Mouse (Mus musculus) MEL (cell line): Measurements from ENCODE around the gene Ywhag. TPM values are rescaled to one million over a fixed set of nuclear protein-coding genes. Genes with fewer than 3 reads are reported as not detected.

Source experiments
- DNase-seq: peaks from one replicate; pipeline ENCODE4 v3.0.0; 2011; ENCODE audit warnings: low read depth, low spot score
- H3K27ac ChIP-seq: 2 replicates; pipeline ENCODE4 v1.5.1; 2012; ENCODE audit warnings: low read depth, mild to moderate bottlenecking, control low read depth, low read length, moderate library complexity; ENCODE audit not compliant: control insufficient read depth
- H3K27me3 ChIP-seq, 2 experiments: fragments of 150-350 bp in 1 of 2; sonication (generic) in 1 of 2; 2 replicates each; pipeline ENCODE4 v1.6.1; 2012; ENCODE audit warnings: low read length in 2 of 2, mild to moderate bottlenecking in 2 of 2, improper control_type of control experiment in 1 of 2, moderate library complexity in 1 of 2; ENCODE audit not compliant: insufficient read depth in 2 of 2, control insufficient read depth in 1 of 2
- H3K36me3 ChIP-seq, 2 experiments: 2 replicates each; pipeline ENCODE4 v1.6.1; 2012 to 2014; ENCODE audit warnings: low read length in 2 of 2, improper control_type of control experiment in 1 of 2, inconsistent platforms in 1 of 2, mild to moderate bottlenecking in 1 of 2; ENCODE audit not compliant: insufficient read depth in 2 of 2, control insufficient read depth in 1 of 2
- H3K4me1 ChIP-seq, 2 experiments: fragments of 150-350 bp in 1 of 2; sonication (generic) in 1 of 2; 2 replicates each; pipeline ENCODE4 v1.6.1; 2012; ENCODE audit warnings: low read length in 2 of 2, improper control_type of control experiment in 1 of 2, mild to moderate bottlenecking in 1 of 2; ENCODE audit not compliant: insufficient read depth in 2 of 2, control insufficient read depth in 1 of 2
- H3K4me3 ChIP-seq, 2 experiments: fragments of 150-350 bp in 1 of 2; sonication (generic) in 1 of 2; 2 replicates each; pipeline ENCODE4 v1.5.1; 2012; ENCODE audit warnings: low read depth in 2 of 2, low read length in 2 of 2, mild to moderate bottlenecking in 2 of 2, moderate library complexity in 2 of 2, control low read depth in 1 of 2, improper control_type of control experiment in 1 of 2; ENCODE audit not compliant: control insufficient read depth in 1 of 2, insufficient read depth in 1 of 2
- H3K79me2 ChIP-seq: 2 replicates; pipeline ENCODE4 v1.6.1; 2012; ENCODE audit warnings: mild to moderate bottlenecking, low read length, moderate library complexity; ENCODE audit not compliant: control insufficient read depth, poor library complexity, insufficient read depth
- H3K9ac ChIP-seq: 2 replicates; pipeline ENCODE4 v1.6.1; 2012; ENCODE audit warnings: low read depth, mild to moderate bottlenecking, control low read depth, low read length, moderate library complexity; ENCODE audit not compliant: control insufficient read depth, poor library complexity, severe bottlenecking
- H3K9me3 ChIP-seq: fragments of 150-350 bp; sonication (generic); replicated peaks from 2 replicates; pipeline ENCODE4 v1.6.1; 2012; ENCODE audit warnings: mild to moderate bottlenecking, low read length, improper control_type of control experiment, moderate library complexity; ENCODE audit not compliant: insufficient read depth
- BHLHE40 ChIP-seq: IDR thresholded peaks from 2 replicates; pipeline ENCODE4 v1.6.1; 2012; ENCODE audit warnings: low read depth, mild to moderate bottlenecking, inconsistent platforms, low read length, improper control_type of control experiment, borderline replicate concordance
- CHD2 ChIP-seq: IDR thresholded peaks from 2 replicates; pipeline ENCODE4 v1.6.1; 2011; ENCODE audit warnings: low read length, improper control_type of control experiment
- CTCF ChIP-seq, 3 experiments: IDR thresholded peaks in 2 of 3; conservative IDR thresholded peaks in 1 of 3; 2 replicates each; pipeline ENCODE4 v1.5.1; 2011 to 2012; ENCODE audit warnings: low read length in 3 of 3, low read depth in 2 of 3, mild to moderate bottlenecking in 2 of 3, improper control_type of control experiment in 1 of 3, inconsistent platforms in 1 of 3, mixed read lengths in 1 of 3, moderate library complexity in 1 of 3; ENCODE audit not compliant: control insufficient read depth in 1 of 3, insufficient read depth in 1 of 3, poor library complexity in 1 of 3, severe bottlenecking in 1 of 3
- E2F4 ChIP-seq: IDR thresholded peaks from 2 replicates; pipeline ENCODE4 v1.6.1; 2011; ENCODE audit warnings: low read depth, low read length, improper control_type of control experiment, borderline replicate concordance
- ELF1 ChIP-seq: IDR thresholded peaks from 2 replicates; pipeline ENCODE4 v1.6.1; 2014; ENCODE audit warnings: low read depth, mild to moderate bottlenecking, inconsistent platforms, low read length, improper control_type of control experiment, moderate library complexity
- ETS1 ChIP-seq: IDR thresholded peaks from 2 replicates; pipeline ENCODE4 v1.6.1; 2012; ENCODE audit warnings: low read depth, mild to moderate bottlenecking, inconsistent platforms, low read length, improper control_type of control experiment, moderate library complexity
- GABPA ChIP-seq: IDR thresholded peaks from 2 replicates; pipeline ENCODE4 v1.6.1; 2012; ENCODE audit warnings: low read depth, mild to moderate bottlenecking, inconsistent platforms, low read length, improper control_type of control experiment, moderate library complexity
- GATA1 ChIP-seq: IDR thresholded peaks from 2 replicates; pipeline ENCODE4 v1.6.1; 2011; ENCODE audit warnings: low read depth, low read length, improper control_type of control experiment
- HCFC1 ChIP-seq: IDR thresholded peaks from 2 replicates; pipeline ENCODE4 v1.6.1; 2012; ENCODE audit warnings: low read depth, mild to moderate bottlenecking, inconsistent platforms, low read length, improper control_type of control experiment, moderate library complexity
- JUND ChIP-seq: IDR thresholded peaks from 2 replicates; pipeline ENCODE4 v1.6.1; 2011; ENCODE audit warnings: low read depth, mild to moderate bottlenecking, improper control_type of control experiment, low read length
- KAT2A ChIP-seq: conservative IDR thresholded peaks from 2 replicates; pipeline ENCODE4 v1.6.1; 2012; ENCODE audit warnings: low read depth, low read length, improper control_type of control experiment, inconsistent platforms
- MAX ChIP-seq: IDR thresholded peaks from 2 replicates; pipeline ENCODE4 v1.6.1; 2011; ENCODE audit warnings: low read length, improper control_type of control experiment
- MAZ ChIP-seq: IDR thresholded peaks from 2 replicates; pipeline ENCODE4 v1.6.1; 2012; ENCODE audit warnings: low read depth, mild to moderate bottlenecking, inconsistent platforms, low read length, improper control_type of control experiment
- MEF2A ChIP-seq: IDR thresholded peaks from 2 replicates; pipeline ENCODE4 v1.6.1; 2014; ENCODE audit warnings: low read depth, mild to moderate bottlenecking, inconsistent platforms, low read length, improper control_type of control experiment; ENCODE audit not compliant: poor library complexity, insufficient replicate concordance, severe bottlenecking; ENCODE audit errors: extremely low read depth
- MXI1 ChIP-seq: IDR thresholded peaks from 2 replicates; pipeline ENCODE4 v1.6.1; 2011; ENCODE audit warnings: mild to moderate bottlenecking, low read depth, low read length, improper control_type of control experiment
- MYB ChIP-seq: IDR thresholded peaks from 2 replicates; pipeline ENCODE4 v1.6.1; 2011; ENCODE audit warnings: mild to moderate bottlenecking, low read depth, low read length, improper control_type of control experiment
- NELFE ChIP-seq: IDR thresholded peaks from 2 replicates; pipeline ENCODE4 v1.6.1; 2011; ENCODE audit warnings: low read depth, low read length, improper control_type of control experiment
- NRF1 ChIP-seq: IDR thresholded peaks from 2 replicates; pipeline ENCODE4 v1.6.1; 2014; ENCODE audit warnings: low read depth, mild to moderate bottlenecking, inconsistent platforms, low read length, improper control_type of control experiment, moderate library complexity; ENCODE audit not compliant: poor library complexity, insufficient read depth, severe bottlenecking
- POLR2A ChIP-seq, 2 experiments: IDR thresholded peaks; 2 replicates each; pipeline ENCODE4 v1.6.1; 2011 to 2012; ENCODE audit warnings: low read length in 2 of 2, mild to moderate bottlenecking in 2 of 2, control low read depth in 1 of 2, improper control_type of control experiment in 1 of 2, low read depth in 1 of 2, moderate library complexity in 1 of 2; ENCODE audit not compliant: control insufficient read depth in 1 of 2, insufficient read depth in 1 of 2, poor library complexity in 1 of 2
- POLR2AphosphoS5 ChIP-seq: IDR thresholded peaks from 2 replicates; pipeline ENCODE4 v1.6.1; 2012; ENCODE audit warnings: low read depth, borderline replicate concordance, mild to moderate bottlenecking, inconsistent platforms, low read length, moderate library complexity, mixed read lengths
- RAD21 ChIP-seq: IDR thresholded peaks from 2 replicates; pipeline ENCODE4 v1.6.1; 2011; ENCODE audit warnings: mild to moderate bottlenecking, low read depth, low read length, improper control_type of control experiment
- SIN3A ChIP-seq: IDR thresholded peaks from 2 replicates; pipeline ENCODE4 v1.6.1; 2012; ENCODE audit warnings: low read length, improper control_type of control experiment, inconsistent platforms
- SMC3 ChIP-seq: IDR thresholded peaks from 2 replicates; pipeline ENCODE4 v1.6.1; 2011; ENCODE audit warnings: low read depth, low read length, improper control_type of control experiment
- TAL1 ChIP-seq: IDR thresholded peaks from 2 replicates; pipeline ENCODE4 v1.6.1; 2012; ENCODE audit warnings: mild to moderate bottlenecking, inconsistent platforms, low read length, moderate library complexity, mixed read lengths
- TCF12 ChIP-seq: IDR thresholded peaks from 2 replicates; pipeline ENCODE4 v1.6.1; 2014; ENCODE audit warnings: low read depth, mild to moderate bottlenecking, inconsistent platforms, low read length, improper control_type of control experiment, moderate library complexity
- UBTF ChIP-seq: IDR thresholded peaks from 2 replicates; pipeline ENCODE4 v1.6.1; 2012; ENCODE audit warnings: low read depth, mild to moderate bottlenecking, inconsistent platforms, low read length, improper control_type of control experiment, moderate library complexity, borderline replicate concordance; ENCODE audit not compliant: insufficient read depth
- USF1 ChIP-seq: IDR thresholded peaks from 2 replicates; pipeline ENCODE4 v1.6.1; 2014; ENCODE audit warnings: low read depth, mild to moderate bottlenecking, inconsistent platforms, low read length, improper control_type of control experiment, moderate library complexity
- USF2 ChIP-seq, 2 experiments: IDR thresholded peaks; 2 replicates each; pipeline ENCODE4 v1.6.1; 2011 to 2012; ENCODE audit warnings: improper control_type of control experiment in 2 of 2, low read length in 2 of 2, borderline replicate concordance in 1 of 2, inconsistent platforms in 1 of 2, low read depth in 1 of 2, mild to moderate bottlenecking in 1 of 2; ENCODE audit not compliant: insufficient read depth in 1 of 2
- ZC3H11A ChIP-seq: IDR thresholded peaks from 2 replicates; pipeline ENCODE4 v1.6.1; 2012; ENCODE audit warnings: low read depth, mild to moderate bottlenecking, inconsistent platforms, low read length, improper control_type of control experiment
- ZKSCAN1 ChIP-seq: IDR thresholded peaks from 2 replicates; pipeline ENCODE4 v1.6.1; 2012; ENCODE audit warnings: low read depth, mild to moderate bottlenecking, inconsistent platforms, low read length, improper control_type of control experiment, moderate library complexity
- ZNF384 ChIP-seq: IDR thresholded peaks from 2 replicates; pipeline ENCODE4 v1.6.1; 2012; ENCODE audit warnings: low read depth, mild to moderate bottlenecking, inconsistent platforms, low read length, improper control_type of control experiment
- polyA plus RNA-seq, 2 experiments: library from polyadenylated mRNA; stranded (reverse) in 1 of 2; unstranded in 1 of 2; fragments of >175 nt in 1 of 2; fragments of >200 nt in 1 of 2; gene quantifications; 2 replicates each; pipeline versions ENCODE4 v1.2.1 to v1.2.4; 2012; ENCODE audit warnings: low replicate concordance in 2 of 2, low read depth in 1 of 2; ENCODE audit not compliant: insufficient read length in 2 of 2, insufficient read depth in 1 of 2, missing spikeins in 1 of 2
- total RNA-seq: library from RNA; depleted of rRNA; stranded (reverse); fragments of 300-350 nt; gene quantifications from 2 replicates; pipeline ENCODE4 v1.2.3, GENCODE M21; 2012

Ywhag gene
- total and polyA plus RNA-seq, 3 experiments = 109 to 295 (median 268) TPM

- Histone ChIP-seq H3K4me1 (no peaks in the 10 kb centered on the region), H3K36me3 (no peaks in the 10 kb centered on the region), H3K27me3 (peaks cover 0 to 2% of the 10 kb centered on the region in 2 experiments; a peak in 1 of 4 replicates), H3K9me3 (no peaks in the 10 kb centered on the region), H3K9ac (no peak overlapping the region), H3K27ac (no peak overlapping the region), H3K79me2 (no peaks in the 10 kb centered on the region), H3K4me3 (no peak overlapping the region)
- TF ChIP-seq MAX (no peak), GATA1 (no peak), CHD2 (no peak), MAZ (no peak), E2F4 (no peak), JUND (no peak), ELF1 (no peak), CTCF (IDR thresholded peaks at IDR 0.05 in 2 of 3, conservative IDR thresholded peaks at IDR 0.05 in 1 of 3; ENCODE audit: control insufficient read depth in 1 of 3, insufficient read depth in 1 of 3, low read depth in 2 of 3, low read length in 3 of 3, poor library complexity in 1 of 3, severe bottlenecking in 1 of 3) (peak; percentile 47 to 88 (median 83); a peak in 5 of 6 replicates), USF1 (no peak), POLR2AphosphoS5 (no peak), TAL1 (no peak), ZKSCAN1 (no peak), NELFE (no peak), HCFC1 (no peak), RAD21 (peak; percentile 62), ETS1 (no peak), MXI1 (no peak), USF2 (IDR thresholded peaks at IDR 0.05; ENCODE audit: borderline replicate concordance in 1 of 2, insufficient read depth in 1 of 2, low read depth in 1 of 2, low read length in 2 of 2) (no peak), ZNF384 (peak; percentile 25; the same call in 1 of the 2 replicates), SIN3A (no peak), MEF2A (no peak), KAT2A (no peak), ZC3H11A (peak; percentile 52), TCF12 (no peak), POLR2A (IDR thresholded peaks at IDR 0.05; ENCODE audit: control insufficient read depth in 1 of 2, insufficient read depth in 1 of 2, low read depth in 1 of 2, low read length in 2 of 2, poor library complexity in 1 of 2) (no peak), BHLHE40 (no peak), SMC3 (peak; percentile 67), NRF1 (no peak), GABPA (no peak), MYB (no peak), UBTF (no peak)
- peak; percentile 81 for DNase-seq
Measured at GRCm38 (mm10) chr5:135968781-135969180, 34.4 kb upstream of the Ywhag start.
